Mouse (Mus musculus): ENCODE results near the gene Dhrs9.

Dhrs9 gene

DNA sequence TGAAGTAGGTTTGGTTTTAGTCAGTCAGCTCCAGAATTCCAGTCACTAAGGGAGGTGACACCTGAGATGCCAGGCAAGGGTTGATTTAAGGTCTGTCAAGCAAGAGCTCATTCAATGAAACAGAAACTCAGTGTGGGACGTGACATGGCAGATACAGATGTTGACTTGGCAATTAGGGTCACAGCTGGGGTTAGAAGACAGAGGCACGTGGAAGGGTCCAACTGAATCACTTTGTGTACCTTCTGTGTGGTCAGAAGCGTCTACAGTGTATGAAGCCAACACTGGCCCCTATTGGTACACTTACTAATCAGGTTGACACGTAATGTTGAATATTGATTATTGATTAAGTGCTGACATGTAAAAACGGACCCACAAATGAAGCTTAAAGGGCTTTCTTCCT is 44.6 kb downstream of the Dhrs9 start:
- no peak for DNase-seq

DNA sequence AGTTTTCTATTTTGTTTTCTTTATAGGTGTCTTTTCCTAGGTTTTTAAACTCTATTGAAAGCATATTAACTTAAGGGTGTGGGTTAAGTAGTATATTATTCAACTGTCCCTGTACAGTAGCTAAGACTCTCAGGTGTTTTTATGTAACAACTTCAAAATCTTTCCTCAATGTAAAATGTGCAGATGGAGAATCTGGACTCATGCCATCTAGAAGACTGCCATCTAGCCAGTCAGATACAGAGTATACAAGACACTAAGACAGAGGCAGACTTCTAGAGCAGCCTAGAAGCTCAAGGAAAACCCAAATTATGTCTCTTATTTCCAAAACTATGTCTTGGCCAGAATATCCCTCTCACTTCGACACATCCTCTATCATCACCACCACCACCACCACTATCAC is 45.8 kb downstream of the Dhrs9 start:
- DNase-seq = no peak

DNA sequence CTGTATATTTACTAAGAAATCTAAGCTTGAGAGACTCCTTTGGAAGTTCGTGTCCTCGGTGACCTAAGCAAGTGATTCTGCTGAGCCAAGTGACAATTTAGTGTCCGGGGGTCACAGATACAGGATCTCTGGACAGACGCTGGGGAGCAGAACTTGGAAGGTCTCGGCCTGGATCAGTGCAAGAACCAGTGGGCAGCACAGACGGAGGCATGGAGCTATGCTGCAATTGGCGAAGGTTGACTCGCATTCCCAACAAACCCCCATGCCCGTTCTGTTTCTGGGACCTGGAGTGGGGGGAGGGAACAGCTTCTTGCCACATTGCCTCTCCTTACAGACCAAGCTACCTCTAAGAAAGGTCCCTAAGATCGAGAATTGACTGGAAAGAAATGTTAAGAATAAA is 46.9 kb downstream of the Dhrs9 start:
- DNase-seq = no peak

DNA sequence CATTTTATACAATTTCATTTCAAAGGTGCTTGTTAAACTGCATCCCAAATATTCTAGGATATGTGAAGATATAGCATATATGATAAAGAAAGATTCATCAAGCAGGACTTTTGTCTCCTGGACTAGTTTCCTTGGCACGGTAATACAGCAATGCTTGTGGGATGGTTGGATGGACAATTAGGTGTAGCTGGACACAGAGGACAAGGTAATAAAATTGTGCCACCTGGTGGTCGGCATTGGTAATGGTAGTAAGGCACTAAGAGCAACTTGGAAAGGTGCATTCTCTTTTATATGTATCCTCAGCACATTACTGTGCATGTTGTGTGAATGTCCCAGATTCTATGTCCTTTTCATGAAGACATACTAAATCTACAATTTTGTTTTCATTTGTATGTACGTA is 47.9 kb downstream of the Dhrs9 start:
- DNase-seq = peak; percentile 43

DNA sequence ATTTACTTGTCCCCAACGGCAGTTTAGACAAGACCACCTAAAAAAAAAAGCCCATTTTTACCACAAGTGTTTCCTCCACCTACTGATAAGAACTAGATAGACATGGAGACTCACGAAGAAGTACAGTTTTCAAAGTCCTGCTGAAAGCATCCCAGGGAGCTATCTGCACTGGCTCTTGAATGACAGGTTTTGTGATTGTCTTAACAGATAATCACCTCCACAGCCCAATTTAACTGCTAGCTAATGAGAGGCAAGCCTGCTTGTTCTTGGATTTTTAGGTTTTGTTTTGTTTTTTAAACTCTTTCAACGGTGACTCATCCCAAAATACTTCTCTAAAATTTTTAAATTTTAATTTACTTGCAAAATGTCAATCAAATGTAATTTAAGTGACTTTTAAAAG is 61.4 kb downstream of the Dhrs9 start:
- DNase-seq = no peak

DNA sequence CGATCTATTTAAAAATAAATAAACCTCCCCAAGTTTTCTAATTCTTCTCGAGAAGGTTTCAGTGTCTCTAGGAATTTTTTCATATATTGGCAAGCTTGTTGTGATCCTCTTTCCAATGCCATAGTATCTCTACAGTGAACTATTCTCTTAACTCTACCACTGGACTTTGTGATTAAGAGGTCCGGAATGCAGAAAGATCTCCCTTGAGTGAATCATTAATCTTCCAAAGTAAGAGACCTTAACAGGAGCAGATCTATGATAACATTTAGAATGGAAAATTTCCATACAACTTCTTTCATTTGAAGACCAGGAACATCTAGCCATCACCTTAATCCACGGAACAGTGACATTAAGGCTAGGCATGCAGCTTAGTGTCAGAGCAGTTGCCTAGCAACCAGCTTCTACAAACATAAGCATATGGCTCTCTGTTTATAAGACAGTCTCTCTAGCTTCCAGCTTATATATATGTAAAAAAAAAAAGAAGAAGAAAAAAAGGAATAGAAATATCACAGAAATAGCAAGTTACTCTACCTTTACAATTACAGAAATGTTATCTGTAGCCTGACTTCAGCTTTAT is 65.7 kb downstream of the Dhrs9 start:
- no peak for DNase-seq

DNA sequence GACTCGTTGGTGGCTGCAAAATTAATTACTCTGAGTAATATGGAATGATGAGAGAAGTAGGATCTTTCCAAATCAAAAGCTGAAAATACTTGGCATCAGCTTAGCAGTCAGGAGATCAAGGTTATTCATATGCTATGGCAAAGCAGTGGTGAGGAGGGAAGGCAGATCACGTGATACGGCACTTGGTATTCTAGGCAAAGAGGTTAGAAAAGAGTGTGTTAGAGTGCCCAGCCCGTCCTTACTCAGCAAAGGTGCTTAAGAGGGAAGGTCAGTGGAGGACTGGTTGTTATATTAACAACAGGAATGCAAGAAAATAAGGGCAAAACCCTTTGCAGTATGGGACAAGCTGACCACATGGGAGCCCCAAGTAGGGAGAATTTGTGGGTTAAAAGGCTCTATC is 68.3 kb downstream of the Dhrs9 start:
- DNase-seq = peak; percentile 44

DNA sequence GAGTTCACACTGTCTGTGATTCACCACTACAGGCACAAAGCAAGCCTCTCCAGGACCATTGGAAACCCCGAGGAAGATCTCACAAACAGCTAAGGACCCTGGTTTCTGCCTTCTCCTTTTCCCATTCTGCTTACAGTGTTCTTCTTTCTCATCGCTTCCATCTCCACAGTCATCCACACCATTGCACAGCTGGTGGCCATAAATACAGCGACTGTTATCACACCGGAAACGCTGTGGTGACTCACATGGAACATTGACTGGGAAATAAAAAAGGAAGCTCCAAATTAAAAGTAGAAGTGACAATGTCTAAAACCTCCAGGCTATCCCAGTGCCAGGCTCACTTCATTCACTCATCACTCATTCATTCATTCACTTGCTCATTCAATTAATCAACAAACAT is 70.9 kb downstream of the Dhrs9 start:
- no peak for DNase-seq
